In genomic region chr1:56366319-56366718, GRCm38 (mm10) we compare ENCODE assay signal across 31 mouse cellular contexts.
"Had no signal": no experiment of that assay in that cellular context is flagged by ENCODE, and none has a peak within 500 bp of the region (broad histone marks: within the 10 kb centered on the region; RNA-seq: fewer than 3 reads in every experiment).

No protein-coding gene starts in this region.

- H3K9ac ChIP-seq: limb, embryonic 12.5 days; limb, embryonic 13.5 days; limb, embryonic 15.5 days; liver, embryonic 12.5 days; liver, embryonic 13.5 days; liver, embryonic 14.5 days; liver, embryonic 15.5 days; liver, postnatal 0 days; lung, embryonic 14.5 days; lung, embryonic 15.5 days; midbrain, embryonic 12.5 days; midbrain, embryonic 13.5 days had no signal

- H3K4me2 ChIP-seq: limb, embryonic 12.5 days; limb, embryonic 13.5 days; limb, embryonic 15.5 days; liver, embryonic 11.5 days; liver, embryonic 12.5 days; liver, embryonic 13.5 days; liver, embryonic 15.5 days; lung, embryonic 14.5 days; lung, embryonic 15.5 days; midbrain, embryonic 11.5 days; midbrain, embryonic 12.5 days; midbrain, embryonic 13.5 days had no signal

- DNase-seq: left cerebral cortex, postnatal 4 days; liver; liver, embryonic 13.5 days; liver, postnatal 0 days; lung, adult 18-20 months; lung, adult 2 months; lung, embryonic 14.5 days; lung, postnatal 10 days; lung, postnatal 14 days; lung, postnatal 36 days; lung, postnatal 4 days; midbrain, embryonic 14.5 days had no signal

- ATAC-seq: liver, embryonic 12.5 days; liver, postnatal 0 days; lung, postnatal 0 days; midbrain, embryonic 13.5 days; midbrain, embryonic 16.5 days had no signal

- H3K27ac ChIP-seq: left cerebral cortex, adult 2 months; limb, embryonic 10.5 days; limb, embryonic 12.5 days; limb, embryonic 13.5 days; limb, embryonic 15.5 days; liver, embryonic 12.5 days; liver, embryonic 13.5 days; liver, embryonic 14.5 days; liver, embryonic 15.5 days; lung, embryonic 15.5 days; macrophage; midbrain, embryonic 10.5 days; midbrain, embryonic 12.5 days; midbrain, embryonic 13.5 days had no signal

- H3K4me1 ChIP-seq: limb, embryonic 10.5 days; limb, embryonic 12.5 days; limb, embryonic 13.5 days; limb, embryonic 15.5 days; liver, embryonic 12.5 days; liver, embryonic 13.5 days; liver, embryonic 15.5 days; lung, embryonic 15.5 days; megakaryocyte, embryonic 14.5 days; midbrain, embryonic 10.5 days; midbrain, embryonic 12.5 days; midbrain, embryonic 13.5 days had no signal

- H3K4me3 ChIP-seq: left cerebral cortex, adult 2 months; limb, embryonic 10.5 days; limb, embryonic 12.5 days; limb, embryonic 13.5 days; limb, embryonic 15.5 days; liver, embryonic 12.5 days; liver, embryonic 13.5 days; liver, embryonic 15.5 days; lung, embryonic 15.5 days; megakaryocyte, embryonic 14.5 days; midbrain, embryonic 10.5 days; midbrain, embryonic 12.5 days; midbrain, embryonic 13.5 days; myocyte had no signal

- H3K9me3 ChIP-seq: limb, embryonic 10.5 days; limb, embryonic 12.5 days; limb, embryonic 13.5 days; limb, embryonic 15.5 days; liver, embryonic 12.5 days; liver, embryonic 13.5 days; liver, embryonic 15.5 days; lung, embryonic 15.5 days; megakaryocyte, embryonic 14.5 days; midbrain, embryonic 10.5 days; midbrain, embryonic 12.5 days; midbrain, embryonic 13.5 days had no signal

- H3K36me3 ChIP-seq: limb, embryonic 10.5 days; limb, embryonic 12.5 days; limb, embryonic 13.5 days; limb, embryonic 15.5 days; liver, embryonic 12.5 days; liver, embryonic 13.5 days; liver, embryonic 15.5 days; lung, embryonic 15.5 days; midbrain, embryonic 10.5 days; midbrain, embryonic 12.5 days; midbrain, embryonic 13.5 days had no signal

- H3K27me3 ChIP-seq: limb, embryonic 12.5 days; limb, embryonic 13.5 days; limb, embryonic 15.5 days; liver, embryonic 12.5 days; liver, embryonic 13.5 days; liver, embryonic 15.5 days; lung, embryonic 15.5 days; megakaryocyte, embryonic 14.5 days; midbrain, embryonic 12.5 days; midbrain, embryonic 13.5 days had no signal
